Mouse (Mus musculus) kidney, adult 2 months (tissue): ENCODE measurements around the gene Pgls.

ENCODE experiments used
- CTCF ChIP-seq: fragments of 200-500 bp; conservative IDR thresholded peaks from 2 replicates; pipeline ENCODE4 v1.5.1; 2011; ENCODE audit warnings: low read depth, mild to moderate bottlenecking, control low read depth, low read length, moderate library complexity, mixed read lengths; ENCODE audit not compliant: insufficient read depth, insufficient read length
- POLR2A ChIP-seq: fragments of 200-500 bp; IDR thresholded peaks from one replicate; pipeline ENCODE4 v1.6.1; 2011; ENCODE audit warnings: low read depth, low read length, control low read depth

DNA sequence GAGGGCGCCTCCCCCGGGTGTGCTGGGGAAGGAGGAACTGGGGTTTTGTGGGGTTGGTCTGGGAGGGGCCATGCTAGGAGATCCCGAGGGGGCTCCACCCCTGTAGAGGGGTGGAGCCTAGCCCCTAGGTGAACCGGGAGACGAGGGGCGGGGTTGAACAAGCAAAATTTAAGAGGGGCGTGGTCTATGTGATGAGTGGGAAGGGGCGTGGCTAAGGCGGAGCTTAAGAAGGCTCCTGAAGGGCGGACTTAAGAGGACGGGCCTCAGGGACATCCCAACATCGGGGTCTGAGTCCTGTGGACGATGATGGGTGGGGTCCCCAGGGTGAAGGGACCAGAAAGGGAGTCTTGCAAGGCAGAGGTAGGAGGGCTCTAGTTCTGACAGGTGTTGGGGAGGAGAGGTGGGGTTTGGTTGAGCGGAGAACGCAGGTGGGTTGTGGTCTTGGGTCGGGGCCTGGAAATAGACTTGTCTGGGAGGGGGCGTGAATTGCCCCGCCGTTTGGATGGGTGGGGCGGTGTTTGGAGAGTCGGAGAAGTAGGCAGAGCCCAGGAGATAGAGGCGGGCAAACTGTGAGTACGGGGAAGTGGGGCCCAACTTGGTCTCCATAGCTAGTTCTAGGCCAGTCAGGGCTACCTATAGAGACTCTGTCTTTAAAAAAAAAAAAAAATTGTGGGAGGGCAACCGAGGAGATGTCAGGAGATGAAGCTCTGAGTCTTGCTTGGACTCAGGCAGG lies 32.9 kb upstream of the Pgls start:
- TF ChIP-seq POLR2A (no peak), CTCF (no peak)
